19 mouse cellular contexts compared by ENCODE assay signal in the genomic region with DNA sequence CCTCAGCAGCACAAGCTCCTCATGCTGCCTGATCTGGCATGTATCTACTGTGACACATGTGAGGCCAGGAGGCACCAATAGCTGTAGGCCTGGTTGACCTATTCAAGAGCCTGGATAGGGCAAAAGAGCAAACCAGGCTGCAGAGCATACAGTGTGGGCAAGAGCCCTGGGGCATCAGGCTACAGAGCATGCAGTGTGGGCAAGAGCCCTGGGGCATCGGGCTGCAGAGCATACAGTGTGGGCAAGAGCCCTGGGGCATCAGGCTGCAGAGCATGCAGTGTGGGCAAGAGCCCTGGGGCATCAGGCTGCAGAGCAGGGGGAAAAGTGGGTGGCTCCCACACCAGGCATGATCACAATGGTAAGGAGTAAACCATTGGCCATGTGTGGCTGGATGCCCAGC.
"Had no signal": no experiment of that assay in that cellular context is flagged by ENCODE, and none has a peak within 500 bp of the region (broad histone marks: within the 10 kb centered on the region; RNA-seq: fewer than 3 reads in every experiment).

No protein-coding gene starts in this region.

- H3K9ac ChIP-seq: limb, embryonic 12.5 days; limb, embryonic 15.5 days; liver, embryonic 14.5 days; liver, postnatal 0 days; lung, embryonic 14.5 days; neural tube, embryonic 12.5 days; stomach, embryonic 15.5 days had no signal

- ATAC-seq: liver, postnatal 0 days; lung, postnatal 0 days had no signal

- H3K4me2 ChIP-seq: limb, embryonic 12.5 days; limb, embryonic 15.5 days; liver, embryonic 11.5 days; lung, embryonic 14.5 days; neural tube, embryonic 12.5 days; stomach, embryonic 15.5 days had no signal

- H3K36me3 ChIP-seq: limb, embryonic 12.5 days; limb, embryonic 15.5 days; neural tube, embryonic 12.5 days; stomach, embryonic 15.5 days had no signal

- H3K27ac ChIP-seq: limb, embryonic 12.5 days; limb, embryonic 15.5 days; liver, embryonic 14.5 days; macrophage; neural tube, embryonic 12.5 days; stomach, embryonic 15.5 days had no signal

- H3K9me3 ChIP-seq: limb, embryonic 12.5 days; limb, embryonic 15.5 days; neural tube, embryonic 12.5 days; stomach, embryonic 15.5 days had no signal

- H3K27me3 ChIP-seq: limb, embryonic 12.5 days; stomach, embryonic 15.5 days had no signal

- H3K4me1 ChIP-seq: limb, embryonic 12.5 days; neural tube, embryonic 12.5 days had no signal

- DNase-seq: kidney, adult 9 months; kidney, postnatal 14 days; kidney, postnatal 4 days; left cerebral cortex, postnatal 4 days; liver, postnatal 0 days; lung, embryonic 14.5 days; midbrain, embryonic 14.5 days; retina, postnatal 1 day; right cerebral cortex, postnatal 25 days; spleen, adult 18-20 months; thymus, postnatal 25 days had no signal

- H3K4me3 ChIP-seq: limb, embryonic 12.5 days; limb, embryonic 15.5 days; neural tube, embryonic 12.5 days; stomach, embryonic 15.5 days had no signal
